Mouse (Mus musculus) T-cell, adult 2 months (primary cell): ENCODE measurements around the gene Mgl2.

Source experiments
- DNase-seq: peaks from one replicate; pipeline ENCODE4 v3.0.0; 2022; ENCODE audit warnings: low spot score

Mgl2 gene

GRCm38 (mm10) chr11:70170291-70170690 lies 40.2 kb downstream of the Mgl2 start:
- no peak for DNase-seq

- DNase-seq: no peak
Measured at GRCm38 (mm10) chr11:70171181-70171580, 41.1 kb downstream of the Mgl2 start.

- DNase-seq: peak; percentile 38
Measured at GRCm38 (mm10) chr11:70171847-70172246, 41.7 kb downstream of the Mgl2 start.

GRCm38 (mm10) chr11:70172298-70172697 lies 42.2 kb downstream of the Mgl2 start:
- DNase-seq: no peak

- DNase-seq: no peak
Measured at GRCm38 (mm10) chr11:70174491-70174890, 44.4 kb downstream of the Mgl2 start.

GRCm38 (mm10) chr11:70177647-70178046 lies 47.5 kb downstream of the Mgl2 start:
- no peak for DNase-seq

GRCm38 (mm10) chr11:70178311-70178710 lies 48.2 kb downstream of the Mgl2 start:
- no peak for DNase-seq

GRCm38 (mm10) chr11:70178756-70179155 lies 48.6 kb downstream of the Mgl2 start:
- no peak for DNase-seq

- DNase-seq: no peak
Measured at GRCm38 (mm10) chr11:70179401-70179800, 49.3 kb downstream of the Mgl2 start.

GRCm38 (mm10) chr11:70180496-70180895 lies 50.4 kb downstream of the Mgl2 start:
- no peak for DNase-seq

GRCm38 (mm10) chr11:70185120-70185519 lies 55.0 kb downstream of the Mgl2 start:
- no peak for DNase-seq
